Mouse (Mus musculus) lung, postnatal 0 days (tissue): ENCODE measurements around the gene 1810010H24Rik. TPM values are rescaled to one million over a fixed set of nuclear protein-coding genes. Genes with fewer than 3 reads are reported as not detected.

Experiments used
- ATAC-seq: fragments of 200-750 bp; cut with Nextera tagmentation; 2 replicates; pipeline ENCODE4 v1.8.0; 2017; ENCODE audit warnings: moderate library complexity
- DNase-seq: peaks from one replicate; pipeline ENCODE4 v3.0.0-alpha.2; 2016; ENCODE audit warnings: low spot score
- H3K27ac ChIP-seq: fragments of 300-500 bp; sonication (generic); 2 replicates; pipeline ENCODE4 v1.5.1; 2014; ENCODE audit warnings: antibody characterized with exemption, mild to moderate bottlenecking, low read length, mixed read lengths
- H3K27me3 ChIP-seq: fragments of 300-500 bp; sonication (generic); replicated peaks from 2 replicates; pipeline ENCODE4 v1.6.1; 2014; ENCODE audit warnings: low read length, mixed read lengths; ENCODE audit not compliant: insufficient read depth
- H3K36me3 ChIP-seq: fragments of 300-500 bp; sonication (generic); 2 replicates; pipeline ENCODE4 v1.6.1; 2014; ENCODE audit warnings: low read length, mixed read lengths; ENCODE audit not compliant: insufficient read depth
- H3K4me1 ChIP-seq: fragments of 300-500 bp; sonication (generic); 2 replicates; pipeline ENCODE4 v1.6.1; 2014; ENCODE audit warnings: antibody characterized with exemption, low read depth, low read length, mixed read lengths; ENCODE audit not compliant: insufficient read depth
- H3K4me2 ChIP-seq: fragments of 300-500 bp; sonication (generic); replicated peaks from 2 replicates; pipeline ENCODE4 v1.6.1; 2014; ENCODE audit warnings: low read depth, mild to moderate bottlenecking, low read length, moderate library complexity, mixed read lengths
- H3K4me3 ChIP-seq: fragments of 300-500 bp; sonication (generic); 2 replicates; pipeline ENCODE4 v1.5.1; 2014; ENCODE audit warnings: low read depth, low read length
- H3K9ac ChIP-seq: fragments of 300-500 bp; sonication (generic); replicated peaks from 2 replicates; pipeline ENCODE4 v1.6.1; 2014; ENCODE audit warnings: low read depth, mild to moderate bottlenecking
- H3K9me3 ChIP-seq: fragments of 300-500 bp; sonication (generic); 2 replicates; pipeline ENCODE4 v1.6.1; 2016; ENCODE audit warnings: low read length, mixed read lengths
- CTCF ChIP-seq: IDR thresholded peaks from 2 replicates; pipeline ENCODE4 v1.5.1; 2016; ENCODE audit warnings: antibody characterized with exemption, mild to moderate bottlenecking
- EP300 ChIP-seq: IDR thresholded peaks from 2 replicates; pipeline ENCODE4 v1.6.1; 2016; ENCODE audit warnings: antibody characterized with exemption, mild to moderate bottlenecking, control low read depth
- WGBS: fragments of 180-500 bp; shearing (Covaris S2); extraction: QIAGEN DNeasy Blood & Tissue Kit; methylation state at CpG from one replicate; pipeline ENCODE4 v1.1.7; 2014; 5-methylcytosine and 5-hydroxymethylcytosine counted together
- polyA plus RNA-seq: library from polyadenylated mRNA; unstranded; fragments of >200 nt; fragmentation: Nextera tagmentation; extraction: Ambion mirVana; gene quantifications from 2 replicates; pipeline ENCODE4 v1.2.1, GENCODE M21; 2015

The 1810010H24Rik gene
- polyA plus RNA-seq, 1 experiment from 2014 or later, result 51.8 TPM

DNA sequence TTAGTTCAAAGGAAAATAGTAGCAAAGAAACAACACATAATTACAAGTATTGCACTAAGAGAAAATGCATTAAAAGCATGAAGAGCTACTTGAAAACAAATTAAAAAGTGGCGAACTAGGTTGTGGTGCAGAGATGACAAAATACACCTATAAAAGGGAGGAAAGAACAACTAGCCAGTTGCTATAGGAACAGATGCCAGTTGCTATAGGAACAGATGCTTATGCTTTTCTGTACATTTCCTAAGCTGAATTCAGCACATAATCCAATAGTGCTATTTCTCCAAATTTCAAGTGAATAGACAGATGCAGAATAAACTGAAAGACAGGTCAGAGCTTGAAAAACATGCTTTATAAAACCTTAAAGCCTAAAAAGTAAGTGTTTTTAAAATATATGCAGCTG lies 39.1 kb downstream of the 1810010H24Rik start:
- 89% methylated on average over 1 of the region's 1 CpGs for whole genome bisulfite sequencing
- H3K4me1 ChIP-seq, result no peaks in the 10 kb centered on the region
- ATAC-seq (no peak), DNase-seq (no peak)
- no peaks in the 10 kb centered on the region for H3K27me3 ChIP-seq
- H3K27ac ChIP-seq, result no peak overlapping the region
- H3K4me2 ChIP-seq, result no peak overlapping the region
- H3K9ac ChIP-seq, result no peak overlapping the region
- TF ChIP-seq CTCF, result no peak
- no peak for TF ChIP-seq EP300
- H3K36me3 ChIP-seq, result peaks cover 63% of the 10 kb centered on the region
- no peak overlapping the region for H3K4me3 ChIP-seq
- no peaks in the 10 kb centered on the region for H3K9me3 ChIP-seq

DNA sequence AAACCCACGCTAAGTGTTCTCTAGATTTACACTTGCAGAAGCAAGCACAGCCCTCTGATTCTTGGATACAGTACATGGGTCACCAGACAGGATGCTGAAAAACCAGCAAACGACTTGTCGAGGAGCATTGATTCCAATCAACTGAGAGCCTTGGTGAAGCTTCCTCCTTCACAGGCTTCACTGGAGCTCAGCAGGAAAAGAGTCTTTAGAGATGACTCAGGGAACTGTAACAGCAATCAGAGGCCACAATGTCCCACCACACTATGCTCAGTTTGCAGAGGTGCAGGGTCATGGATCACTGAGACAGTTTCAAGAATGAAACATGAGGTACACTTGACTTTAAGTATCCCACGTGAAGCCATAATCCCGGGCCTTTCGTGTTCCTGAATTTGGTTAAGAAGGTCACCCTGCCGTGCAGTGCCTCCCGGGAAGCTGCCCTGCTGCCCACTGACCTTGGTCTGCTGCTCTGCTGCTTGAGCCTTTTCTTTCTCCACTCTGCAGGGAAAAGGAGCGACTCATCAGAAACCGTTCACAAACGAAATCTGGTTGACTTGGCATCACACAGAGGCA lies 39.8 kb downstream of the 1810010H24Rik start:
- no peak for ATAC-seq
- no peak for DNase-seq

More for the DNA sequence above, 39.8 kb downstream of the 1810010H24Rik start:
- H3K4me1 ChIP-seq, result no peaks in the 10 kb centered on the region
- H3K4me3 ChIP-seq, result no peak overlapping the region
- no peak overlapping the region for H3K27ac ChIP-seq
- 89% methylated on average over 11 of the region's 11 CpGs for WGBS
- no peak for TF ChIP-seq CTCF
- TF ChIP-seq EP300, result no peak
- no peaks in the 10 kb centered on the region for H3K9me3 ChIP-seq
- no peak overlapping the region for H3K4me2 ChIP-seq
- H3K36me3 ChIP-seq, result peaks cover 59% of the 10 kb centered on the region
- H3K9ac ChIP-seq, result no peak overlapping the region
- no peaks in the 10 kb centered on the region for H3K27me3 ChIP-seq

Other genes starting within 250 kb of the 1810010H24Rik start
- gene Polg2, start 246.1 kb upstream of the 1810010H24Rik start, polyA plus RNA-seq, result 9.0 and 9.1 TPM in 2 replicates
- gene Ddx5, start 236.5 kb upstream of the 1810010H24Rik start, polyA plus RNA-seq, result 296 and 352 TPM in 2 replicates
- gene Cep95, start 236.4 kb upstream of the 1810010H24Rik start, polyA plus RNA-seq, result 9.5 and 12.1 TPM in 2 replicates
- 20.0 and 22.3 TPM in 2 replicates for gene Smurf2, start 105.0 kb upstream of the 1810010H24Rik start, polyA plus RNA-seq
- 83.6 and 97.1 TPM in 2 replicates for gene Kpna2, start 26.1 kb upstream of the 1810010H24Rik start, polyA plus RNA-seq
- gene Bptf, start 106.4 kb downstream of the 1810010H24Rik start, polyA plus RNA-seq, result 19.8 and 23.0 TPM in 2 replicates
- gene Nol11, start 163.7 kb downstream of the 1810010H24Rik start, polyA plus RNA-seq, result 15.5 and 18.4 TPM in 2 replicates